Mouse (Mus musculus) lung, embryonic 16.5 days (tissue): Measurements from ENCODE around the gene Gm16181. TPM values are rescaled to one million over a fixed set of nuclear protein-coding genes. Genes with fewer than 3 reads are reported as not detected.

Experiments
- ATAC-seq: fragments of 200-750 bp; cut with Nextera tagmentation; 2 replicates; pipeline ENCODE4 v1.8.0; 2017; ENCODE audit warnings: low read depth, mild to moderate bottlenecking, moderate library complexity
- H3K27ac ChIP-seq: fragments of 300-500 bp; sonication (generic); 2 replicates; pipeline ENCODE4 v1.5.1; 2014; ENCODE audit warnings: mild to moderate bottlenecking, control low read depth, low read length
- H3K27me3 ChIP-seq: fragments of 300-500 bp; sonication (generic); 2 replicates; pipeline ENCODE4 v1.6.1; 2014; ENCODE audit warnings: low read depth, low read length, mixed read lengths; ENCODE audit not compliant: control insufficient read depth, insufficient read depth
- H3K36me3 ChIP-seq: fragments of 300-500 bp; sonication (generic); 2 replicates; pipeline ENCODE4 v1.6.1; 2014; ENCODE audit warnings: low read length; ENCODE audit not compliant: control insufficient read depth, insufficient read depth
- H3K4me1 ChIP-seq: fragments of 300-500 bp; sonication (generic); replicated peaks from 2 replicates; pipeline ENCODE4 v1.6.1; 2014; ENCODE audit warnings: low read length, mixed read lengths; ENCODE audit not compliant: control insufficient read depth, insufficient read depth
- H3K4me2 ChIP-seq: fragments of 300-500 bp; sonication (generic); 2 replicates; pipeline ENCODE4 v1.6.1; 2014; ENCODE audit warnings: low read depth, low read length, control low read depth
- H3K4me3 ChIP-seq: fragments of 300-500 bp; sonication (generic); 2 replicates; pipeline ENCODE4 v1.5.1; 2014; ENCODE audit warnings: mild to moderate bottlenecking, low read length, control low read depth
- H3K9ac ChIP-seq: fragments of 300-500 bp; sonication (generic); 2 replicates; pipeline ENCODE4 v1.6.1; 2014; ENCODE audit warnings: low read length, control low read depth
- H3K9me3 ChIP-seq: fragments of 300-500 bp; sonication (generic); 2 replicates; pipeline ENCODE4 v1.6.1; 2016; ENCODE audit warnings: low read length; ENCODE audit not compliant: control insufficient read depth
- WGBS: fragments of 180-500 bp; shearing (Covaris S2); extraction: QIAGEN DNeasy Blood & Tissue Kit; methylation state at CpG from one replicate; pipeline ENCODE4 v1.1.7; 2014; 5-methylcytosine and 5-hydroxymethylcytosine counted together
- polyA plus RNA-seq: library from polyadenylated mRNA; unstranded; fragments of >200 nt; fragmentation: Nextera tagmentation; extraction: Ambion mirVana; gene quantifications from 2 replicates; pipeline ENCODE4 v1.2.1, GENCODE M21; 2015

The Gm16181 gene
- polyA plus RNA-seq, 1 experiment from 2014 or later, result 1.2 TPM

DNA sequence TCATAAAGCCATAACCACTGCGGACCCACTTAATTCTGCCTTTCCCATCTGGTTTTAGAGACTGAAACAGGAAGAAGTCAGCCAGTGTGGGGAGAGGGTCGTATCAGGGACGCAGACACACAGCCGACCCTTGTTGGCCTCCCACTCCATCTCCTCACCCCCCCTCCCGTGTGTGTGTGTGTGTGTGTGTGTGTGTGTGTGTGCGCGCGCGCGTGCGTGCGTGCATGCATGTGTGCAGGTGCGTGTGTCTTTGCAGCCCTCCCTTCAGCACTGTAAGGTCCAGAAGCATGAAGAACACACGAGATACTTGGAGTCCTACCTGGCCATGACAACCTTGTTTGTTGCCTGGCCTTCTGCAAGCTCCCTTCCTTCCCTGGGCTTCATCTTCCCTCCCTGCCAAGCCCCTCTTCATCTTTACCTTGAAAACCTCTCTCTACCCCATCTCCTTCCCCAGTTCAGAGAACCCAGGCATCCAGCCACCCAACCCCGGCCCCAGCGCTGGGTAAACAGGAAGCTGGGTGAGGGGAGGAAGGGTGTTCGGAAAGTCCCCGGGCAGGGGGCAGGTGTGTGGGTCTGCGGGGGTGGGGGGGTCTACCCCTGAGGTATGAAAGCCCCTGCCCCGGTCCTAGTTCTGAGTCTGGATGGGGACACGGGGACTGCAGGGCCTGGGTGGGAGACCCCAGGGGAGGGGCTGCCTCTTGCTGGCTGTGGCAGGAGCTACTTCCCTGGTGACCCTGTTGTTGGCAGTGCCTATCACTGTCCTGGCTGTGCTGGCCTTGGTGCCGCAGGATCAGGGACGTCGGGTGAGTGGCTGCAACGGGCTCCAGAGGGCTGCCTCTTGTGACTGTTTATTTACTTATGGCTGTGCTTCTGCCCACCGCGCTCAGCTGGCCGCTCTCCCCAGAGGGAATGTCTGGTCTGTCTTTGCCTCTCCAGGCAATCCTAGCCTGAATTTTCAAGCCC is 26.5 kb upstream of the Gm16181 start, which contains the start of gene Ltb:
Ltb (plus strand) TSS at position 559 of the 963 bp plus-strand sequence.
- H3K9me3 ChIP-seq, result no peaks in the 10 kb centered on the region
- no peaks in the 10 kb centered on the region for H3K36me3 ChIP-seq
- 37% methylated on average over 26 of the region's 28 CpGs for whole genome bisulfite sequencing
- peaks cover 13% of the 10 kb centered on the region for H3K27me3 ChIP-seq
- peak within 1 kb of the TSS; percentile 70; the same call in 1 of the 2 replicates for H3K4me2 ChIP-seq
- 0 out of 2 replicates have a peak, but pooled peaks have one; percentile 29 for ATAC-seq
- peak within 1 kb of the TSS; percentile 22; the same call in 1 of the 2 replicates for H3K9ac ChIP-seq
- H3K4me3 ChIP-seq, result peak within 1 kb of the TSS; percentile 47; the same call in 1 of the 2 replicates
- no peak within 1 kb of the TSS for H3K27ac ChIP-seq
- peaks cover 8% of the 10 kb centered on the region for H3K4me1 ChIP-seq

DNA sequence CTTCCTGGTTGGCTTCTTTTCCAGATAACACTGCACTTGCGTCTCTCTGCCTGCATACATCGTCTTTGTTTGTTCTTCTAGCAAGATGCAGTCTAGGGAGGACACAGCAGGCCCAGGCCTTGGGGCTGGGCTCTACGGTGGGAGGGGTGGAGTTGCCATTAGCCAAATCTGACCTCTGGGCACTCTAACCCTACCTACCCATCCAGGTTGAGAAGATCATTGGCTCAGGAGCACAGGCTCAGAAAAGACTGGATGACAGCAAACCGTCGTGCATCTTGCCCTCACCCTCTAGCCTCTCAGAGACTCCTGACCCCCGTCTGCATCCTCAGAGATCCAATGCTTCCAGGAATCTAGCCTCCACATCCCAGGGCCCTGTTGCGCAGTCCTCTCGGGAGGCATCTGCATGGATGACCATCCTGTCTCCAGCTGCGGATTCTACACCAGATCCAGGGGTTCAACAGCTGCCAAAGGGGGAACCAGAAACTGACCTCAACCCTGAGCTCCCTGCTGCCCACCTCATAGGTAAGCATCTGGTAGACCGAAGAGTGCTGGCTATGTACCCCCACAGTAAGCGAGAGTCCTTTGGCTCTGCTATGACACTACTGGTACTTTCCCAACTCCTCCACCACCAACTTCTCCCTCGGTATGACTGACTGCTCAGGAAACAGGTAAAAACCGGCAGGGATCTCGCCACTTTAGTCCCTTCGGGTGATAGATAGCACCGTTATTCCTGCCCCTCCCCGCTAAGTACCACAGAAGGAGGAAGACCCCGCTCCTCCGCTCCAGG is 25.6 kb upstream of the Gm16181 start:
- peaks cover 13% of the 10 kb centered on the region for H3K27me3 ChIP-seq
- H3K4me3 ChIP-seq, result peak overlapping the region; percentile 47
- 0 out of 2 replicates have a peak, but pooled peaks have one; percentile 18 for ATAC-seq
- H3K9ac ChIP-seq, result peak overlapping the region; percentile 53
- H3K27ac ChIP-seq, result no peak overlapping the region
- H3K9me3 ChIP-seq, result no peaks in the 10 kb centered on the region
- H3K4me2 ChIP-seq, result peak overlapping the region; percentile 70
- WGBS, result 32% methylated on average over 19 of the region's 19 CpGs
- H3K36me3 ChIP-seq, result no peaks in the 10 kb centered on the region
- peaks cover 8% of the 10 kb centered on the region for H3K4me1 ChIP-seq

DNA sequence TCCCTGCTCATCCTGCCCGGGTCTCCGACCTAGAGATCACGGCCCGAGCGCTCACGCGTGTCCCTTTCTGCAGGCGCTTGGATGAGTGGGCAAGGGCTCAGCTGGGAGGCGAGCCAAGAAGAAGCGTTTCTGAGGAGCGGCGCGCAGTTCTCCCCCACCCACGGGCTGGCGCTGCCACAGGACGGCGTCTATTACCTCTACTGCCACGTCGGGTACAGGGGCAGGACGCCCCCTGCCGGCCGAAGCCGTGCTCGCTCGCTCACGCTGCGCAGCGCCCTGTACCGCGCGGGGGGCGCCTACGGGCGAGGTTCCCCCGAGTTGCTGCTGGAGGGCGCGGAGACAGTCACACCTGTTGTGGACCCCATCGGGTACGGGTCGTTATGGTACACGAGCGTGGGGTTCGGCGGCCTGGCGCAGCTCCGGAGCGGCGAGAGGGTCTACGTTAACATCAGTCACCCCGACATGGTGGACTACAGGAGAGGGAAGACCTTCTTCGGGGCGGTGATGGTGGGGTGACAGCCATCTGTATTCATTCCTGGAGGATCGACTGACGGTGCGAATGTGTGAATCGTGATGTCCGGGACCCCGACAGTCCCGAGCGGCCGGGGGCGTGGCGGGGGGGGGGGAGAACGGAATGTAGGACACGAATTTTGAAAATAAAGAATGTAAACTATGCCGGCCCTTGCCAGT is 24.9 kb upstream of the Gm16181 start:
- peak; percentile 87 for ATAC-seq
- Histone ChIP-seq H3K4me3 (peak overlapping the region; percentile 47), H3K4me1 (peaks cover 8% of the 10 kb centered on the region), H3K9ac (peak overlapping the region; percentile 53), H3K4me2 (peak overlapping the region; percentile 70), H3K27me3 (peaks cover 13% of the 10 kb centered on the region), H3K27ac (no peak overlapping the region), H3K36me3 (no peaks in the 10 kb centered on the region), H3K9me3 (no peaks in the 10 kb centered on the region)
- WGBS, result under 1% methylated on average over 65 of the region's 66 CpGs

DNA sequence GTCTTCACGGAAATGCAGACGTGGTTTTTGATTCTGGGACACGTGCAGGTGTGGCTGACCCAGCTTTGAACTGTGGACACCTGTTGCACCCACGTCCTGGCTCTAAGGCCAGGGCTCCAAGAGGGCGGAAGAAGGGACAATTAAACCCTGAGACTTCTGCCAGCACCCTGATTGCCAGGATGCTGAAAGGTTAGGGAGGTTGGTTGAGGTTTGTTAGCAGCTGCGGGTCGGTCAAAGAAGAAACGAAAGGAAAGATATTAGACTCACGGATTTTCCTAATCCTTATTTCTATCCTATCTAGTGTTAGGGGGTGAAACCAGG is 24.4 kb upstream of the Gm16181 start:
- peaks cover 8% of the 10 kb centered on the region for H3K4me1 ChIP-seq
- ATAC-seq, result no peak
- H3K4me2 ChIP-seq, result peak overlapping the region; percentile 70
- H3K9me3 ChIP-seq, result no peaks in the 10 kb centered on the region
- H3K36me3 ChIP-seq, result no peaks in the 10 kb centered on the region
- WGBS, result 27% methylated on average over 9 of the region's 9 CpGs
- no peak overlapping the region for H3K9ac ChIP-seq
- H3K27me3 ChIP-seq, result peaks cover 13% of the 10 kb centered on the region
- no peak overlapping the region for H3K27ac ChIP-seq
- peak overlapping the region; percentile 47 for H3K4me3 ChIP-seq

DNA sequence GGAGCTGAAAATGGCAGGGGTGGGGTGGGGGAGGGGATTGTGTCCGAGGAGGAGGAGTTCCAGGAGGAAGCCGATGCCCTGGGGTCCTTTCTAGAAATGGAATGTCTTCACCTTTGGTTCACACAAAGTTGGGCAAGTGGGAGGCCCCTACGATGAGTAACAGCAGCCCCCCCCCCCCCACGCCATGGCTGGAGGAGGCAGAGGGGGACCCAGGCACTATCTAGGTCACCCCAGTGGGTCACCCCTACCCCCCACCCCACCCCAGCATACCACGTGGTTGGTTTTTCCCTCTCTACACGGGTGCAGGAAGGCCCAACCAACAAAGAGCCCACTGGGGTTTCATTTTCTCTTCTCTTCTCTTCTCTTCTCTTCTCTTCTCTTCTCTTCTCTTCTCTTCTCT is 23.5 kb upstream of the Gm16181 start:
- H3K27ac ChIP-seq, result no peak overlapping the region
- H3K4me1 ChIP-seq, result peaks cover 8% of the 10 kb centered on the region
- H3K36me3 ChIP-seq, result no peaks in the 10 kb centered on the region
- no peaks in the 10 kb centered on the region for H3K9me3 ChIP-seq
- 27% methylated on average over 5 of the region's 6 CpGs for WGBS
- no peak overlapping the region for H3K4me3 ChIP-seq
- no peak overlapping the region for H3K9ac ChIP-seq
- H3K27me3 ChIP-seq, result peaks cover 17% of the 10 kb centered on the region
- no peak for ATAC-seq
- no peak overlapping the region for H3K4me2 ChIP-seq

DNA sequence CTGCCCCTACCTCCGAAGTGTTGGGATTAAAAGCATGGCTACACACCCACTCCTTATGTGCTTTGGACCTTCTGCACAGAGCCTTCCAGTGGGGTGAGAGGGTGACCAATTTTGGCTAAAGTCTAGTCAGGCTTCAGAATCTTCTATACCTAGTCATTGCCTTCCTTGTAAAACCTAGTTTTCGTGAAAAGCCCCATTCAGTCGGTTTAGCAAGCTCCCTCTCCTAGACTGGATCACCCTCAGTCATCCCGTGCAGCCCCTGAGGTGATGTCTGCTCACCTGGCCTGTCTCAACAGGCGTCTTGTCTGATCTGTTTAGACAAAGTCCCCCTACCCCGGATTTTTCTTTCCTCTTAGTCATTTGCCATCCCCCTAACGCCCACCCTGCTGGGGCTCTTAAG is 22.6 kb upstream of the Gm16181 start:
- no peaks in the 10 kb centered on the region for H3K9me3 ChIP-seq
- no peak overlapping the region for H3K4me3 ChIP-seq
- H3K9ac ChIP-seq, result no peak overlapping the region
- 53% methylated on average over 7 of the region's 7 CpGs for whole genome bisulfite sequencing
- H3K4me2 ChIP-seq, result no peak overlapping the region
- peaks cover 8% of the 10 kb centered on the region for H3K4me1 ChIP-seq
- no peak overlapping the region for H3K27ac ChIP-seq
- no peak for ATAC-seq
- no peaks in the 10 kb centered on the region for H3K36me3 ChIP-seq
- H3K27me3 ChIP-seq, result peaks cover 20% of the 10 kb centered on the region

DNA sequence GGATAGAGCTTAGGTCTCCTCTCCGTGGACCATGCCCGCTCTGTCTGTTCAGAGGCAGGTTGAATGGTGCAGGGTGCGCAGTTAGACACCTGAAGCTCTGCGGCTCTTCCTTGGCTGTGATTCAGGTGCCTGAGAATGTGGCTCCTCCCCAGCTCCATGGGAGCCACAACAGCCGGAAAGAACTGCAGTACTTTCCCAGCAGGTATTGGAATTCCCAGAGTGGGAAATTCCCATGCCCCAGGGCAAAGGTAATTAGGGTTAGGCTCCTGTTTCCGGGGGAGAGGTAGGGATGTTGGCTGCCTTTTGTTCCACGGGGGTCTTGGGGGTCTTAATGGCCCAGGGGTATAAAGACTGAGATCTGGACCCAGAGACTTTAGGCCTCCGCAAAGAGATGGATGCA is 21.7 kb upstream of the Gm16181 start:
- peaks cover 8% of the 10 kb centered on the region for H3K4me1 ChIP-seq
- H3K27me3 ChIP-seq, result peaks cover 26% of the 10 kb centered on the region
- no peaks in the 10 kb centered on the region for H3K36me3 ChIP-seq
- ATAC-seq, result no peak
- no peak overlapping the region for H3K9ac ChIP-seq
- no peak overlapping the region for H3K4me3 ChIP-seq
- H3K4me2 ChIP-seq, result no peak overlapping the region
- 37% methylated on average over 8 of the region's 8 CpGs for WGBS
- no peak overlapping the region for H3K27ac ChIP-seq
- H3K9me3 ChIP-seq, result no peaks in the 10 kb centered on the region

DNA sequence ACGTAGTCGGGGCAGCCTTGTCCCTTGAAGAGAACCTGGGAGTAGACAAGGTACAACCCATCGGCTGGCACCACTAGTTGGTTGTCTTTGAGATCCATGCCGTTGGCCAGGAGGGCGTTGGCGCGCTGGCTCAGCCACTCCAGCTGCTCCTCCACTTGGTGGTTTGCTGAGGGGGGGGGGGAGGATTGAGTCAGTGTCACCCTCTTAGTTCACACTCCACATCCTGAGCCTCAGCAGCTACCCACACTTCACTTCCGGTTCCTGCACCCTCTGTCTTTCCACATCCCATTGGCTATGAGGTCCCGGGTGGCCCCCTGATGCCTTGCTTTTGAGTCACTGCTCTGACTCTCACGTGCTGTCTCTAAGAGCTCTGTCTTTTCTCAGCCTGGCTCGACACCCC is 20.2 kb upstream of the Gm16181 start:
- Histone ChIP-seq H3K4me2 (no peak overlapping the region), H3K27ac (no peak overlapping the region), H3K4me1 (0 out of 2 replicates have a peak, but pooled peaks cover 3% of the 10 kb centered on the region), H3K9ac (no peak overlapping the region), H3K27me3 (peaks cover 19% of the 10 kb centered on the region), H3K36me3 (no peaks in the 10 kb centered on the region), H3K9me3 (no peaks in the 10 kb centered on the region), H3K4me3 (no peak overlapping the region)
- ATAC-seq, result no peak; the same call in 1 of the 2 replicates
- 73% methylated on average over 11 of the region's 11 CpGs for WGBS
